Mouse (Mus musculus) hindbrain, embryonic 15.5 days (tissue): ENCODE data around the gene Prrg2. TPM values are rescaled to one million over a fixed set of nuclear protein-coding genes. Genes with fewer than 3 reads are reported as not detected.

Experiments
- ATAC-seq: fragments of 200-750 bp; cut with Nextera tagmentation; 2 replicates; pipeline ENCODE4 v1.8.0; 2017; ENCODE audit warnings: low read depth, moderate number of reproducible peaks, moderate TSS enrichment; ENCODE audit not compliant: low FRiP score
- H3K27ac ChIP-seq: fragments of 300-500 bp; sonication (generic); replicated peaks from 2 replicates; pipeline ENCODE4 v1.5.1; 2015; ENCODE audit warnings: mild to moderate bottlenecking, inconsistent platforms
- H3K27me3 ChIP-seq: fragments of 300-500 bp; sonication (generic); 2 replicates; pipeline ENCODE4 v1.6.1; 2015; ENCODE audit warnings: control low read depth, inconsistent platforms
- H3K36me3 ChIP-seq: fragments of 300-500 bp; sonication (generic); 2 replicates; pipeline ENCODE4 v1.6.1; 2015; ENCODE audit warnings: control low read depth, inconsistent platforms
- H3K4me1 ChIP-seq: fragments of 300-500 bp; sonication (generic); replicated peaks from 2 replicates; pipeline ENCODE4 v1.6.1; 2015; ENCODE audit warnings: control low read depth, inconsistent platforms
- H3K4me2 ChIP-seq: fragments of 300-500 bp; sonication (generic); 2 replicates; pipeline ENCODE4 v1.6.1; 2015; ENCODE audit warnings: moderate library complexity, mild to moderate bottlenecking, inconsistent platforms
- H3K4me3 ChIP-seq: fragments of 300-500 bp; sonication (generic); 2 replicates; pipeline ENCODE4 v1.5.1; 2015; ENCODE audit warnings: mild to moderate bottlenecking, inconsistent platforms
- H3K9ac ChIP-seq: fragments of 300-500 bp; sonication (generic); 2 replicates; pipeline ENCODE4 v1.6.1; 2015; ENCODE audit warnings: inconsistent platforms
- H3K9me3 ChIP-seq: fragments of 300-500 bp; sonication (generic); 2 replicates; pipeline ENCODE4 v1.6.1; 2016; ENCODE audit warnings: control low read depth, inconsistent platforms
- WGBS: fragments of 180-500 bp; shearing (Covaris S2); methylation state at CpG from one replicate; pipeline ENCODE4 v1.1.7; 2015; 5-methylcytosine and 5-hydroxymethylcytosine counted together
- polyA plus RNA-seq: library from polyadenylated mRNA; unstranded; fragments of >200 nt; fragmentation: Nextera tagmentation; extraction: Ambion mirVana; gene quantifications from 2 replicates; pipeline ENCODE4 v1.2.1, GENCODE M21; 2015

Prrg2 gene
- polyA plus RNA-seq, 1 experiment from 2014 or later = 16.3 TPM

DNA sequence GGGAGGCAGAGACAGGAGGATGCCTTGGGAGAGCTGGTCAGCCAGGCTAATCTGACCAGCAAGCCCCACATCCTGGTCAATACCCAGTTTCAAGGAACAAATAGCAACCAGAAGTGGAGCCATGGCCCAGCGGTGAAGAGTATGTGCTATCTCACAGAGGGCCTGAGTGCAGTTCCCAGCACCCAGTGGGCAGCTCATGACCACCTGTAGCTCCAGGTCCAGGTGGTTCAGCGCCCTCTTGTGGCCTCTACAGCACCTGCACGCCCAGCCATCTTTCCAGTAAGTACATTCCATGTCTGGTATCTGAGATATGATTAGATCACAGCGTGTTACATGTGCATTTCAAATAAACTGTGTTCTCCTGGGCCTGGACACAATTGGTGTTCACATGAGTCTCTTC lies 23.6 kb upstream of the Prrg2 start:
- Histone ChIP-seq H3K4me2 (no peak overlapping the region), H3K27ac (no peak overlapping the region), H3K36me3 (0 out of 2 replicates have a peak, but pooled peaks cover 4% of the 10 kb centered on the region), H3K4me1 (0 out of 2 replicates have a peak, but pooled peaks cover 1% of the 10 kb centered on the region), H3K9me3 (no peaks in the 10 kb centered on the region), H3K27me3 (no peaks in the 10 kb centered on the region), H3K9ac (no peak overlapping the region), H3K4me3 (no peak overlapping the region)
- no peak for ATAC-seq
- WGBS = 80% methylated on average over 4 of the region's 4 CpGs

DNA sequence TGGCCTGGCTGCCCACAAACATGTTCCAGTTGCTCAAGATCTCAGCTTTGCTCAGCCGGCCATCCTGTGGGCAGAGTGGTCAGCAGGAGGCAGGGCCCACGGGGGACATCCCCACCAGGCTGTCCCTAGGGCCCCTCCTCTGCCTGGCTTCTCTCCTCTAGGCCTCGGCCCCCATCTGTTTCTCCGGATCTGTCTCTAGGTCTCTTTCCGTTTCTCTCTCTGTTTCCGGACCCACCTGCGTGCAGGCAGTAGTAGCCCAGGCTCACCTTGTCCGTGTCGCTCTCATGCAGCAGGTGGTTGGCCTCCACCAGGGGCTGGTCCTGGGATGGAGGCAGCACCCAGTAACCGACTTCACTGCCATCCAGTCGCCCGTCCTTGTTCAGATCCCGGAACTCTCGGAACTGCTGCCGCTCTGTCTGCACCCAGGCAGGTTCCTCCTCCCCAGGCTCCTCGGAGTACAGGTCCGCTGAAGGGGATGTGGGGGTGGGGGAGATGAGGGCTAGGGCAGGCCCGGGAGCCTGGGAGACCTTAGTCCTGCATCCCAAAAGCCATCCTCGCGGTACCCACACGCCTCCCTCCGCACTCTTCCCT lies 20.9 kb upstream of the Prrg2 start:
- no peak overlapping the region for H3K9ac ChIP-seq
- no peaks in the 10 kb centered on the region for H3K27me3 ChIP-seq
- H3K9me3 ChIP-seq = no peaks in the 10 kb centered on the region
- no peak overlapping the region for H3K27ac ChIP-seq
- peaks cover 5% of the 10 kb centered on the region for H3K4me1 ChIP-seq
- H3K36me3 ChIP-seq = 0 out of 2 replicates have a peak, but pooled peaks cover 4% of the 10 kb centered on the region
- H3K4me2 ChIP-seq = no peak overlapping the region
- H3K4me3 ChIP-seq = no peak overlapping the region
- 83% methylated on average over 22 of the region's 22 CpGs for WGBS
- no peak for ATAC-seq

GRCm38 (mm10) chr7:45082401-45083299 lies 20.2 kb upstream of the Prrg2 start:
- peak overlapping the region; percentile 69 for H3K27ac ChIP-seq

GRCm38 (mm10) chr7:45081016-45081415 lies 18.5 kb upstream of the Prrg2 start:
- no peak overlapping the region for H3K27ac ChIP-seq
- no peaks in the 10 kb centered on the region for H3K27me3 ChIP-seq
- peaks cover 8% of the 10 kb centered on the region for H3K36me3 ChIP-seq
- WGBS = 54% methylated on average over 5 of the region's 5 CpGs
- no peak overlapping the region for H3K4me2 ChIP-seq
- no peak for ATAC-seq
- H3K9ac ChIP-seq = no peak overlapping the region
- H3K4me3 ChIP-seq = no peak overlapping the region
- no peaks in the 10 kb centered on the region for H3K9me3 ChIP-seq
- peaks cover 5% of the 10 kb centered on the region for H3K4me1 ChIP-seq

More at GRCm38 (mm10) chr7:45082401-45083299, 20.2 kb upstream of the Prrg2 start:
- Histone ChIP-seq H3K4me1 (peaks cover 5% of the 10 kb centered on the region), H3K4me2 (no peak overlapping the region), H3K9ac (no peak overlapping the region), H3K4me3 (no peak overlapping the region), H3K27me3 (no peaks in the 10 kb centered on the region), H3K36me3 (peaks cover 7% of the 10 kb centered on the region; the same call in 1 of the 2 replicates), H3K9me3 (no peaks in the 10 kb centered on the region)
- ATAC-seq = no peak
- WGBS = 73% methylated on average over 25 of the region's 25 CpGs

GRCm38 (mm10) chr7:45079856-45080255 lies 17.4 kb upstream of the Prrg2 start:
- Histone ChIP-seq H3K9me3 (no peaks in the 10 kb centered on the region), H3K36me3 (peaks cover 12% of the 10 kb centered on the region), H3K27me3 (no peaks in the 10 kb centered on the region), H3K4me3 (no peak overlapping the region), H3K4me2 (0 out of 2 replicates have a peak overlapping the region, but pooled peaks have one; percentile 22), H3K4me1 (peaks cover 5% of the 10 kb centered on the region), H3K9ac (no peak overlapping the region), H3K27ac (0 out of 2 replicates have a peak overlapping the region, but pooled peaks have one; percentile 29)
- peak; percentile 48 for ATAC-seq
- WGBS = under 1% methylated on average over 10 of the region's 10 CpGs

DNA sequence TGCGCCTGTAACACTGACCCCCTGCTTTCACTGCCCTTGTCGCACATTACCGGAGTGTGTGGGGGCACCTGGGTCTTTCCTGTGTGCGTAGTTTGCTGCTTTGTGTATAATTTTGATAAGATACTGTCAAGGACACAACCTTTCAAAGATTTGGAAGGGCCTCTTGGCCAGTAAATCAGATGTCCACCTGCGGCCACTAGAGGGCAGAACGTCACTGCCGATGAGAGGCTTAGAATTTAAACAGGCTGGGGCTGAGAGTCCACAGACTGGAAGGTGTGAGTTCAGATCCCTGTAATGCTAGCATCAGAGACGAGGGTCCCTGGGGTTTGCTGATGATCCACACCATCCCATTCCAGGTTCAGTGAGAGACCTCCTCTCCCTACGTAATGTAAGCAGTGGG lies 16.0 kb upstream of the Prrg2 start:
- H3K4me2 ChIP-seq = no peak overlapping the region
- 40% methylated on average over 9 of the region's 9 CpGs for WGBS
- ATAC-seq = no peak
- no peak overlapping the region for H3K4me3 ChIP-seq
- peaks cover 5% of the 10 kb centered on the region for H3K4me1 ChIP-seq
- H3K9me3 ChIP-seq = no peaks in the 10 kb centered on the region
- no peak overlapping the region for H3K27ac ChIP-seq
- no peaks in the 10 kb centered on the region for H3K27me3 ChIP-seq
- no peak overlapping the region for H3K9ac ChIP-seq
- peaks cover 14% of the 10 kb centered on the region for H3K36me3 ChIP-seq

DNA sequence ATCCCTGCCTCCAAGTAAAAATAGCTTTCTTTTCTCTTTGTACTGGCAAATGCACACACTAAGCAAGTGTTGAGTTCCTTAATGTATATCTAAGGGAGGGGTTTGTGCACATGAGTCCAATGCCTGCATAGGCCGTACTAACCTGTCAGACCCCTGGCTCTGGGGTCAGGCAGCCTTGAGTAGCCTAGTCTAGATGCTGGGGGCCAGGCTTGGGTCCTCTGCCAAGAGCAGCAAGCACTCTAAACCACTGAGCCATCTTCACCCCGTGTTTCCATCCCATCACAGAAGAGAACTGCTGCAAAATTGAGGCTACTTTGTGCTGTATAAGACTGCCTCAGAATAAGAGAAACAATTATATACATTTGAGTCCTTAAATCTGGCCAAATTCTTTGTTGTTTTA lies 15.4 kb upstream of the Prrg2 start:
- Histone ChIP-seq H3K36me3 (peaks cover 14% of the 10 kb centered on the region), H3K4me1 (peaks cover 5% of the 10 kb centered on the region), H3K9ac (no peak overlapping the region), H3K9me3 (no peaks in the 10 kb centered on the region), H3K4me2 (no peak overlapping the region), H3K27ac (no peak overlapping the region), H3K27me3 (no peaks in the 10 kb centered on the region), H3K4me3 (no peak overlapping the region)
- WGBS = 89% methylated on average over 2 of the region's 2 CpGs
- no peak for ATAC-seq

DNA sequence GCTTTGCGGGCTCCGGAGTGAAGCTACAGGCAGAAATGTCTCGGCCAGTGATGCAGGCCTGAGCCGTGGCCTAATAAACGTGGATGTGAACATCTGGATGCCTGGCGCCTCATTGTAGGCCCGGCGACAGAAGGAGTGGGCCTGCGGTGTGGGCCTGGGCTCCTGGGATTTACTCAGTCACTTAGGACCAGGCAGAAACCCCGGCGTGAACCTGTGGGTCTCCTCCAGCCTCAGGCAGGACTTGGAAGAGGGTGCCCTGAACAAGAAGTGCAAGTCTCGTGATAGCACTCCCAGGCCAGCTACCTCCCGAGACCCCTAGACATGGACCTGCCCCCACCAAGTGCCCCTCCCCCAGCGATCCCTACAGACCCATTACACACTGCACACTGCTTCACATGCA lies 14.8 kb upstream of the Prrg2 start:
- Histone ChIP-seq H3K4me2 (no peak overlapping the region), H3K4me1 (peaks cover 5% of the 10 kb centered on the region), H3K27ac (no peak overlapping the region), H3K9me3 (no peaks in the 10 kb centered on the region), H3K4me3 (no peak overlapping the region), H3K9ac (no peak overlapping the region), H3K27me3 (no peaks in the 10 kb centered on the region), H3K36me3 (peaks cover 14% of the 10 kb centered on the region)
- no peak for ATAC-seq
- WGBS = 85% methylated on average over 14 of the region's 14 CpGs

DNA sequence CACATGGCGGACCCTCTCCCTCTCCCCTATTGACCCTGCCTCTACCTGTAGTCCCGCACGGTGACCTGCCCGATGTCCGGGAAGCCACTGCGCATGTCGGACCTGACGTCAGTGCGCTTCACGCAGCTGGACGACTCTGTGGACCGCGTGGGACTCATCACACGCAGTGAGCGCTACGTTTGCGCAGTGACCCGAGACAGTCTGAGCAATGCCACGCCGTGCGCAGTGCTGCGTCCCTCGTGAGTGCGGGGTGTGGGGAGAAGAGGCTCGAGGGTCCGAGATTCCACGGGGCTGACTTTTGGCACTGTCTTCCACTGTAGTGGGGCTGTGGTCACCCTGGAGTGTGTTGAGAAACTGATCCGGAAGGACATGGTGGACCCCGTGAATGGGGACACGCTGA lies 14.0 kb upstream of the Prrg2 start:
- WGBS = 91% methylated on average over 30 of the region's 30 CpGs
- H3K27ac ChIP-seq = no peak overlapping the region
- H3K27me3 ChIP-seq = no peaks in the 10 kb centered on the region
- no peak overlapping the region for H3K4me3 ChIP-seq
- peaks cover 5% of the 10 kb centered on the region for H3K4me1 ChIP-seq
- H3K9ac ChIP-seq = no peak overlapping the region
- no peak overlapping the region for H3K4me2 ChIP-seq
- no peaks in the 10 kb centered on the region for H3K9me3 ChIP-seq
- no peak for ATAC-seq
- H3K36me3 ChIP-seq = peaks cover 14% of the 10 kb centered on the region

GRCm38 (mm10) chr7:45075405-45075804 lies 12.9 kb upstream of the Prrg2 start:
- no peaks in the 10 kb centered on the region for H3K9me3 ChIP-seq
- H3K4me2 ChIP-seq = no peak overlapping the region
- H3K36me3 ChIP-seq = peaks cover 14% of the 10 kb centered on the region
- H3K27me3 ChIP-seq = no peaks in the 10 kb centered on the region
- no peak overlapping the region for H3K27ac ChIP-seq
- peaks cover 5% of the 10 kb centered on the region for H3K4me1 ChIP-seq
- H3K9ac ChIP-seq = no peak overlapping the region
- 88% methylated on average over 4 of the region's 4 CpGs for WGBS
- H3K4me3 ChIP-seq = no peak overlapping the region
- no peak for ATAC-seq

DNA sequence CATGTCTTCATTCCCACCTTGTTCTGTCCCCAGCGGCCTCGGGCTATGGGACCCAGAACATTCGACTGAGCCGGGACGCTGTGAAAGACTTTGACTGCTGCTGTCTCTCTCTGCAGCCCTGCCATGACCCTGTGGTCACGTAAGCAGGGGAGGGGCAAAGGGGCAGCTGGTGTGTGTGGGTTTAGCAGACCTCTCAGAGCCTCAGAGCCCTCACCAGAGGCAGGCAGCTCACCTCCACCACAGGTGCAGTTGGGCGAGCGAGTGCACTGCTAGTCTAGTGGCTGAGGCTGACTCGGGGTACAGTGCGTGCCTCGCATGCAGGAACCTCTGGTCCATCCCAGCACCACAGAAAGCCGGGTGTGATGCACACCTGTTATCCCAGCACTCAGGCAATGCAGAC lies 11.5 kb upstream of the Prrg2 start:
- WGBS = 94% methylated on average over 12 of the region's 12 CpGs
- Histone ChIP-seq H3K4me2 (no peak overlapping the region), H3K4me3 (no peak overlapping the region), H3K9ac (no peak overlapping the region), H3K27ac (no peak overlapping the region), H3K9me3 (no peaks in the 10 kb centered on the region), H3K27me3 (no peaks in the 10 kb centered on the region), H3K36me3 (peaks cover 14% of the 10 kb centered on the region), H3K4me1 (no peaks in the 10 kb centered on the region)
- no peak for ATAC-seq

GRCm38 (mm10) chr7:45073171-45073707 lies 10.8 kb upstream of the Prrg2 start:
- no peak overlapping the region for H3K9ac ChIP-seq
- no peaks in the 10 kb centered on the region for H3K4me1 ChIP-seq
- H3K4me3 ChIP-seq = no peak overlapping the region
- no peak overlapping the region for H3K27ac ChIP-seq
- no peak for ATAC-seq
- H3K9me3 ChIP-seq = no peaks in the 10 kb centered on the region
- peaks cover 14% of the 10 kb centered on the region for H3K36me3 ChIP-seq
- H3K27me3 ChIP-seq = no peaks in the 10 kb centered on the region
- no peak overlapping the region for H3K4me2 ChIP-seq
- WGBS = 81% methylated on average over 7 of the region's 7 CpGs
